Mouse (Mus musculus) ES-E14 (cell line): ENCODE measurements at regions not wholly inside any gene's neighbourhood (a gene's known extent, or its start where the extent isn't known, plus 50 kb on each side); places are given as distances from the start of the nearest gene placed in this dataset.

ENCODE experiments used
- DNase-seq: peaks from one replicate; pipeline ENCODE4 v3.0.0-alpha.2; 2013; ENCODE audit warnings: low read depth, low spot score
- H3K27ac ChIP-seq: 2 replicates; pipeline ENCODE4 v1.5.1; 2012; ENCODE audit warnings: low read depth, mild to moderate bottlenecking, low read length, moderate library complexity, mixed read lengths; ENCODE audit not compliant: poor library complexity, insufficient read depth, severe bottlenecking
- H3K36me3 ChIP-seq: 2 replicates; pipeline ENCODE4 v1.6.1; 2012; ENCODE audit warnings: mild to moderate bottlenecking, low read length, moderate library complexity, mixed read lengths; ENCODE audit not compliant: control insufficient read depth, poor library complexity, insufficient read depth, severe bottlenecking
- H3K4me1 ChIP-seq, 2 experiments: fragments of 150-350 bp in 1 of 2; sonication (generic) in 1 of 2; 2 replicates each; pipeline ENCODE4 v1.6.1; 2012; ENCODE audit warnings: low read length in 2 of 2, mild to moderate bottlenecking in 1 of 2, mixed read lengths in 1 of 2; ENCODE audit not compliant: control insufficient read depth in 2 of 2, insufficient read depth in 2 of 2, poor library complexity in 1 of 2
- H3K4me3 ChIP-seq, 2 experiments: fragments of 150-350 bp in 1 of 2; sonication (generic) in 1 of 2; 2 replicates each; pipeline ENCODE4 v1.5.1; 2012; ENCODE audit warnings: low read length in 2 of 2, low read depth in 1 of 2, mild to moderate bottlenecking in 1 of 2, mixed read lengths in 1 of 2; ENCODE audit not compliant: insufficient read depth in 1 of 2, poor library complexity in 1 of 2, severe bottlenecking in 1 of 2
- H3K9ac ChIP-seq: 2 replicates; pipeline ENCODE4 v1.6.1; 2012; ENCODE audit warnings: low read depth, mild to moderate bottlenecking, low read length, mixed read lengths; ENCODE audit not compliant: poor library complexity, insufficient read depth, severe bottlenecking
- H3K9me3 ChIP-seq: fragments of 150-350 bp; sonication (generic); 2 replicates; pipeline ENCODE4 v1.6.1; 2012; ENCODE audit warnings: low read depth, mild to moderate bottlenecking, low read length; ENCODE audit not compliant: control insufficient read depth, insufficient read depth
- CHD2 ChIP-seq: IDR thresholded peaks from 2 replicates; pipeline ENCODE4 v1.6.1; 2014; ENCODE audit warnings: mild to moderate bottlenecking, low read depth, low read length, inconsistent platforms
- HCFC1 ChIP-seq: IDR thresholded peaks from 2 replicates; pipeline ENCODE4 v1.6.1; 2012; ENCODE audit warnings: low read length, inconsistent platforms, borderline replicate concordance; ENCODE audit not compliant: insufficient read depth
- MAFK ChIP-seq: IDR thresholded peaks from 2 replicates; pipeline ENCODE4 v1.6.1; 2014; ENCODE audit warnings: mild to moderate bottlenecking, low read depth, low read length, inconsistent platforms; ENCODE audit not compliant: insufficient read depth
- ZC3H11A ChIP-seq: IDR thresholded peaks from 2 replicates; pipeline ENCODE4 v1.6.1; 2012; ENCODE audit warnings: low read depth, mild to moderate bottlenecking, inconsistent platforms, low read length, borderline replicate concordance
- ZNF384 ChIP-seq: IDR thresholded peaks from 2 replicates; pipeline ENCODE4 v1.6.1; 2012; ENCODE audit warnings: low read depth, low read length, inconsistent platforms
- in situ Hi-C, 2 experiments: fragments of 600-800 bp; cut with MboI; formaldehyde crosslinking; loops; one replicate each; pipeline ENCODE4 v1.15.1; 2025; ENCODE audit warnings: low sequenced_read_pairs in 2 of 2, inconsistent platforms in 1 of 2; ENCODE audit not compliant: unreplicated experiment in 2 of 2

DNA sequence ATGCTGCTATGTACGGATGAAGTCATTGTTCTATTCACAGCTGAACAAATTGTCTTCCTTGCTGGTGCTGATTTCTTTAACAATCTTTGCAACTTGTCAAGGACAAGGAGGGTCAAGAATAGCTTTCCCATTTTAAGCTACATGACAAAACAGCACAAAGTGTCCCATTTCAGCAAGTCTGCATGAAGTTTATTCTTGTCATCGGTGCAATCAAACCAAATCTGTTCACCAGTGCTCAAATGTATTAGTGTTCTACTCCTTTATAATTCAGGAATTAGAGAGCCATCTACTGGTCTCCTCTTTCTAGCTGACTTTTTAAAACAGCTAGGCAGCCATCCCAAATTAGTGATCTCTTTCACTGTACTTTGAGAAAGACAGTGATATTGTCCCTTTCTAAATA, 1040.8 kb downstream of the Galc start:
- Histone ChIP-seq H3K36me3 (no peaks in the 10 kb centered on the region), H3K9ac (no peak overlapping the region), H3K4me3 (no peak overlapping the region), H3K9me3 (no peaks in the 10 kb centered on the region), H3K4me1 (no peaks in the 10 kb centered on the region), H3K27ac (no peak overlapping the region)
- DNase-seq: no peak
- in situ Hi-C loops: no loop called here
- TF ChIP-seq HCFC1: no peak
- no peak for TF ChIP-seq CHD2

DNA sequence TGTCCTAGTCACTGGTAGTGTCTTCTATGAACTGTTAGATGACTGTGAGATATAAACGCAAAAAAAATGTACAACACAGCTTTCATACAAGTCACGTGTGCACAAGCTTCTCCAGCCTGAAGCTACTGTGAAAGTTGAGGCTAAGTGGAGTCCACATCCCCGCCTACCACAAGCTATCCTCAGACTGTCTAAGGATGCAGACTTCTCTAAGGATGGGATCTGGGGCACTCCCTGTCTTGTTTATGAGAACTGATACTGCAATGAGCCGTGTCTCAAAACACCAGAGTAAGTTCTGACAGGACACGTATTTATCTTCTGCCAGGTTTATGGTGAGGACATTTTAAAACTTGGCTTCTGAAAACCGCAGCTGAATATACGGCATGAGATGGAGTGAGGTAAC, 1041.7 kb downstream of the Galc start:
- in situ Hi-C loops: no loop called here
- Histone ChIP-seq H3K4me1 (no peaks in the 10 kb centered on the region), H3K36me3 (no peaks in the 10 kb centered on the region), H3K9me3 (no peaks in the 10 kb centered on the region), H3K9ac (no peak overlapping the region), H3K27ac (no peak overlapping the region), H3K4me3 (no peak overlapping the region)
- DNase-seq: no peak
- TF ChIP-seq CHD2: no peak

DNA sequence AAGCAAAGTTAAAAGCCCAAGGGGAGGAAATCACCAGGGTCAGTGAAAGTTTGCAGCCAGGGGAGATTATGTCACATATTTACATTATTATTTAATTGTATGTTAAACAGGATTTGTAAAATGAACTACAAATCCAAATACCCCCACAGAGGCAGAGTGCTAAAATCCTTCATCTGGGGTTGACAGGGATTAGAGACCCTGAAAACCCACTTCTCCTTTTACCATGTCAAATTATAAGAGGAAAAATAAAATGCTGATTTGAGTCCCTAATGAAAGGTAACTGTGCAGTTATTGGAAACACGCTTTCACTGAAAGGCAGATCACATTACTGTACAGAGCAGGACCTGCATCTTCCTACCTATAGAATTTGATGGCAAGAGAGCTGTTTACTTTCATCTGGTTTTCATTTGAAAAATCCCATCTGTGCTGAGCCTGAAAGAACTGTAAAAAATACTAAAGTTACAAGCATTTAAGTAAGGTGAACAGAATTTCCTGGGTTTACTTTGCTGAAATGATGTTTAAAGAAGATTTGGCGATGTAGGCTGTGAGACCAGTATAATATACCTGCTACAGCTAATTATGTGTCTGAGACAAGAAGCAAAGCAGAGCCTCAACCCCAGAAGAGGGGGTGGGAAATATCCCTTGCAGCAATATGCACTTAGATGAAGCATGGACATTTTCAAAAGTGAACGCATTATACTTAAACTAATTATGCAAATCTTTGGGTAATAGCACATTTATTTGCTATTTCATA, 1055.4 kb downstream of the Galc start:
- Histone ChIP-seq H3K27ac (no peak overlapping the region), H3K9me3 (no peaks in the 10 kb centered on the region), H3K36me3 (no peaks in the 10 kb centered on the region), H3K9ac (no peak overlapping the region), H3K4me1 (no peaks in the 10 kb centered on the region), H3K4me3 (no peak overlapping the region)
- TF ChIP-seq MAFK: no peak
- no peak for TF ChIP-seq CHD2
- no peak for TF ChIP-seq ZC3H11A
- no peak for TF ChIP-seq ZNF384
- TF ChIP-seq HCFC1: no peak
- DNase-seq: no peak
- in situ Hi-C loops: no loop called here

GRCm38 (mm10) chr12:97161853-97162252, 1097.4 kb downstream of the Galc start:
- Histone ChIP-seq H3K9me3 (no peaks in the 10 kb centered on the region), H3K4me1 (no peaks in the 10 kb centered on the region), H3K27ac (no peak overlapping the region), H3K9ac (no peak overlapping the region), H3K36me3 (no peaks in the 10 kb centered on the region), H3K4me3 (no peak overlapping the region)
- in situ Hi-C loops: no loop called here
- no peak for DNase-seq
- TF ChIP-seq MAFK: no peak
- TF ChIP-seq CHD2: no peak
- TF ChIP-seq HCFC1: no peak
- TF ChIP-seq ZNF384: no peak
- no peak for TF ChIP-seq ZC3H11A

DNA sequence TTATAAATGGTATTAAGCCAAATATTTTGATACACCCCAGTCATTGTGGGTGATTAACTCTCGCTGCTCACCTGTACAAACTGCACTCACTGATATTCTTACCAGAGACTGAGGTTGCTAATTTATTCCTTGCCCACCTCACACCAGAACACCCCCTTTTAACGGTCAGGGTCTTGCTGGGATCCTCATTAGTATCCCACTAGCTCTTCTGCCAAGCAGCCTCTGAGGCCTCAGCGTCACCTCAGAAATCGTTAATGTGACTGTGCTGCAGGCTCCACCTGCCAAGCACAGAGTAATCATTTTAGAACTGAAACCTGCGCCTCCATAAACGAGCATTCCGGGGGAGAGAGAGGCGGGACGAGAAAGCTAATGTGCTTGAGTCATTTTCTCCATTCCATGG, 1097.8 kb downstream of the Galc start:
- H3K4me1 ChIP-seq: no peaks in the 10 kb centered on the region
- H3K9me3 ChIP-seq: no peaks in the 10 kb centered on the region
- no peak for DNase-seq

More for the DNA sequence above, 1097.8 kb downstream of the Galc start:
- Histone ChIP-seq H3K36me3 (no peaks in the 10 kb centered on the region), H3K27ac (no peak overlapping the region), H3K4me3 (no peak overlapping the region), H3K9ac (no peak overlapping the region)
- TF ChIP-seq CHD2 (no peak), ZNF384 (no peak), MAFK (no peak)
- in situ Hi-C loops: no loop called here
